Mouse (Mus musculus): ENCODE measurements around the gene Bend5. TPM values are rescaled to one million over a fixed set of nuclear protein-coding genes. Genes with fewer than 3 reads are reported as not detected.

Bend5 gene
- polyA plus RNA-seq, 1 experiment = 6.1 TPM

DNA sequence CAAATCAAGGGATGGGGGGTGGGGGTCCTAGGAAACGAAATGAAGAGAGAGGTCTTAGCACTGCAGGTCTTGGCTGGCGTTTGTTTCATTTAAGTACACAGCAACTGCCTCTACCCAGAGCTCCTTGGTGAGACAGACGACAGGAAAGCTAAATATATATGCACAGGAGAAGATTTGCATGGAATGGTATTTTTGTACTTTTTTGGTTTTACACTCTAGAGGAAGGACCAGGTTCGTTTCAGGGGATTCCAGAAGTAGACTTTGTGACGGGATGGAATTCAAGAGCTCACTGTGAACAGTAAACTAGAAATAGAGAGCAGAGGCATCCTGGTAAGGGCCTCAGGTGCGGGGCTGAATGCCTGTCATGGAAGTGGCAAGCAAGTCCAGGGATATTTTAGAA is 7.0 kb downstream of the Bend5 start:
- WGBS = 73% methylated on average over 6 of the region's 6 CpGs
- H3K27ac ChIP-seq (ENCODE audit: control insufficient read depth, insufficient read depth, low read depth, low read length, poor library complexity) = no peak overlapping the region
- H3K4me3 ChIP-seq (replicated peaks; ENCODE audit: control insufficient read depth, low read depth, low read length) = no peak overlapping the region
- H3K4me1 ChIP-seq (ENCODE audit: control insufficient read depth, insufficient read depth, low read length) = no peaks in the 10 kb centered on the region
- TF ChIP-seq POLR2A (IDR thresholded peaks at IDR 0.05; ENCODE audit: borderline replicate concordance, control insufficient read depth, low read depth, low read length) (no peak), CTCF (IDR thresholded peaks at IDR 0.05; ENCODE audit: control insufficient read depth, insufficient read depth, low read length) (no peak)

DNA sequence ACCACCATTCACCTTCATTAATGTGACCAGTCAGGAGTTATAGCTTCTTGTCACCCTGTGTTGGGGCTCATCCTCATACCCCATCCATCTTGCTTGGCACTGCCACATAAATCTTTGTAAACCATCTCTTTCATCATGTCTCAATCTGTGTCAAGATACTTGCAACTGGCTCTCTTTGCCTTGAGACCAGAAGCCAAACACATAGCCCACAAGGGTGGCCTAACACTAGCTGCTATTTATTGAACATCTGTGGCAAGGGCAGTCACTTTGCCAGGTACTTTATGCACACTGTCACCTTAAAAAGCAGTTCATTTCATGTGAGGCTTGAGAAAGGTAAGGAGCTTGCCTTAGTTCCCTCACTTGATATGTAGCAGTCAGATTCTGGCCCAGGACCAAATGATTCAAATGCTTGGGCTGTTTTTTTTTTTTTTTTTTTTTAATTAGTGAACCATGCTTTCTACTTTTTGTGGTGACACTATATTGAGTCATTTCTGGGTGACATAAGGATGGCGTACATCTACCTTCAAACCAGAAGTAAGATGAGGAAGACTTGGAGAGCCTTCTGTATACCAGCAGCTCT is 9.7 kb downstream of the Bend5 start:
- WGBS = 67% methylated on average over 1 of the region's 1 CpGs
- TF ChIP-seq CTCF (IDR thresholded peaks at IDR 0.05; ENCODE audit: control insufficient read depth, insufficient read depth, low read length) (no peak), POLR2A (IDR thresholded peaks at IDR 0.05; ENCODE audit: borderline replicate concordance, control insufficient read depth, low read depth, low read length) (no peak)
- H3K4me1 ChIP-seq (ENCODE audit: control insufficient read depth, insufficient read depth, low read length) = no peaks in the 10 kb centered on the region
- H3K4me3 ChIP-seq (replicated peaks; ENCODE audit: control insufficient read depth, low read depth, low read length) = no peak overlapping the region
- H3K27ac ChIP-seq (ENCODE audit: control insufficient read depth, insufficient read depth, low read depth, low read length, poor library complexity) = no peak overlapping the region

DNA sequence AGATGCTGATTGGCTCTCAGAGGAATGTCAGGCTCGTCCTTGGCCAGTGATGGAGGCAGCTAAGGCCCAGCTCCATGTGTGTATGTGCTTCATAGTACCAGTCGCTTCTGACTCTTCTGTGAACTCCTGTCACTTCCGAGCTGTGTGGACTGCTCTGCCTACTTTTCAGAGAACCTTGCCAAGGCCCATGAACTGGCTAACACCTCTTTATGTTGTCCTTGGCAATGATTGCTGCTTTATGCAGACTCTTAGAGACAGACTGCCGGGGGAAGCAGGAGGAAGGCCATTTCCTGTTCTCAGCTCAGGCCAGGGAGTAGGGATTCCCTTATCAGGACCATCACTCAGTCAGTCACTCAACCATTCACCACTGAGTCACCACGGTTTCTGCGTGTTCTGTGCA is 10.4 kb downstream of the Bend5 start:
- 54% methylated on average over 6 of the region's 6 CpGs for WGBS
- no peak for TF ChIP-seq POLR2A (IDR thresholded peaks at IDR 0.05; ENCODE audit: borderline replicate concordance, control insufficient read depth, low read depth, low read length)
- TF ChIP-seq CTCF (IDR thresholded peaks at IDR 0.05; ENCODE audit: control insufficient read depth, insufficient read depth, low read length) = no peak
- no peak overlapping the region for H3K27ac ChIP-seq (ENCODE audit: control insufficient read depth, insufficient read depth, low read depth, low read length, poor library complexity)
- H3K4me1 ChIP-seq (ENCODE audit: control insufficient read depth, insufficient read depth, low read length) = no peaks in the 10 kb centered on the region
- no peak overlapping the region for H3K4me3 ChIP-seq (replicated peaks; ENCODE audit: control insufficient read depth, low read depth, low read length)

DNA sequence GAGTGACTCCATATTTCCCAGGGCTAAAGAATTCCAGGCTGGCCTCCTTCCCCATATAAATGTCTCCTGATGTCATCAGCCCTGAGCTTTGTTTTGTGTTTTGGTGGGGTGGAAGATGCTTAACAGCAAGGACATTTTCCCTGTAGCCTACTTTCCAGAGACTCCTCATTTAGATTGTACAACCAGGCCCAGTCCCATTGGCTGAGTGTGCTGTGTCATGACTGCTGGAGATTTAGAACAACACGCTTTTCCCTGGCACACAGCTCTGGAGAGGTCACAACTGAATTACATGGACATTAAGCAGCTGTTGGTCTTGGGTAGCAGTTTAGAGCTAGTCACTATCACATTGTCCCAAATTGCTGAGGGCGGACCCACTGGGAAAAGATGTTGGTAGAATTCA is 16.4 kb downstream of the Bend5 start:
- H3K4me3 ChIP-seq (replicated peaks; ENCODE audit: control insufficient read depth, low read depth, low read length) = no peak overlapping the region
- no peaks in the 10 kb centered on the region for H3K4me1 ChIP-seq (ENCODE audit: control insufficient read depth, insufficient read depth, low read length)
- 84% methylated on average over 2 of the region's 2 CpGs for WGBS
- TF ChIP-seq POLR2A (IDR thresholded peaks at IDR 0.05; ENCODE audit: borderline replicate concordance, control insufficient read depth, low read depth, low read length) = no peak
- TF ChIP-seq CTCF (IDR thresholded peaks at IDR 0.05; ENCODE audit: control insufficient read depth, insufficient read depth, low read length) = no peak
- H3K27ac ChIP-seq (ENCODE audit: control insufficient read depth, insufficient read depth, low read depth, low read length, poor library complexity) = no peak overlapping the region

DNA sequence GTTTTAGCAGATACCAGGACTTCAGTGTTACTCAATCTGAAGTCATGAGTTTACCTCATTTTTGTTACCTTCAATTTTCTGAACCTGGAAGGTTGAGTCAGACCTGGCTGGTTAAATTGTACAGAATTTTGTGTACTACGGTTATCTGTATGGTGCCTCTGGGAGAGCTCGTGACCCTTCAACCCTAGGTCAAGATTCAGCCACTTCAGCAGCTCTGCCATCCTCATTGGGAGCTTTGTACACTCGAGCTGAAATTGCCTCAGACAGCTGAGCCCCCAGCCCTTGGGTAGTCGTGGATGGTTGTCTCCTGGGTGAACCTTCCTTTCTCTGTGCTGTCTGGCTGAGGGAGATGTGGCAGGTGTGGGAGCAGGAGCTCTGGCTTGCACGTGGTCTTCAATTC is 17.2 kb downstream of the Bend5 start:
- TF ChIP-seq CTCF (IDR thresholded peaks at IDR 0.05; ENCODE audit: control insufficient read depth, insufficient read depth, low read length) = no peak
- no peak for TF ChIP-seq POLR2A (IDR thresholded peaks at IDR 0.05; ENCODE audit: borderline replicate concordance, control insufficient read depth, low read depth, low read length)
- Histone ChIP-seq H3K4me3 (replicated peaks; ENCODE audit: control insufficient read depth, low read depth, low read length) (no peak overlapping the region), H3K27ac (ENCODE audit: control insufficient read depth, insufficient read depth, low read depth, low read length, poor library complexity) (no peak overlapping the region), H3K4me1 (ENCODE audit: control insufficient read depth, insufficient read depth, low read length) (no peaks in the 10 kb centered on the region)
- 74% methylated on average over 5 of the region's 5 CpGs for WGBS

DNA sequence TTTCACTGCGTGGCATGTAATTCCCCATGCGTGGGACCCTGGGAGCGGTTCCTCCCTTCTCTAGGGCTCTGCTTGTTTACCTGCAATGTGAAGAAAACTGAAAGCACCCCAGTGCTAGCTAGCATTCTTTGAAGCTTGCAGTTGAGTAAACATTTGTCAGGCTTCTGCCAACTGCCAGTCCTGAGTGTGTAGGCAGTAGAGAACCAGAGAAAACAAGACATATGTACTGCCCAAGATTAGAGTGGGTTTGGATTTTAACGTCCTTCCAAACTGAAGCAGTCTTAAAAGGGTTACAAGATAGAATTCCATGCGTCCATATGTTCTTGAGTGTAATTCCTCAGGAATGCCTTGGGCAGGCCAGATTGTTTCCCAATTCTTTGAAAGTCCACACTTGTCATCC is 17.6 kb downstream of the Bend5 start:
- no peak for TF ChIP-seq CTCF (IDR thresholded peaks at IDR 0.05; ENCODE audit: control insufficient read depth, insufficient read depth, low read length)
- no peak for TF ChIP-seq POLR2A (IDR thresholded peaks at IDR 0.05; ENCODE audit: borderline replicate concordance, control insufficient read depth, low read depth, low read length)
- WGBS = 83% methylated on average over 5 of the region's 5 CpGs
- H3K27ac ChIP-seq (ENCODE audit: control insufficient read depth, insufficient read depth, low read depth, low read length, poor library complexity) = no peak overlapping the region
- H3K4me3 ChIP-seq (replicated peaks; ENCODE audit: control insufficient read depth, low read depth, low read length) = no peak overlapping the region
- no peaks in the 10 kb centered on the region for H3K4me1 ChIP-seq (ENCODE audit: control insufficient read depth, insufficient read depth, low read length)

DNA sequence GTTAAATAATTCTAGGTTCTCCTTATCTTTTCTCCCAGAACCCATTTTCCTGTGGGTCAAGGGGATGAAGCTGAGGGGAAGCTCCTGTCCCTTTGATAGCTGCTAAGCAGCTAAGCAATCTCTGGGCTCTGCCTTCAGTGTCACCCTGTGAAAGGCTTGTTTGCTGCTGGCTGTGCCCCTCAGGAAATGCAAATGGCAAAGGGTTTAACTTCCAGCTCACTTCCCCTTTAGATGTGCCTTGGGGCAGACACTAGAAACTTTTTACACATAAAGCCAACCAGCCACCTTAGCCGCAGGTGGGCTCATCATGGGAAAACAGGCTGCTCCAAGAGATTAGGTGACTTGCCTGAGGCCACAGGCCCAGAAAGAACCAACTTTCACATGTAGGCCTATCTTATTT is 26.9 kb downstream of the Bend5 start:
- TF ChIP-seq POLR2A (IDR thresholded peaks at IDR 0.05; ENCODE audit: borderline replicate concordance, control insufficient read depth, low read depth, low read length) (no peak), CTCF (IDR thresholded peaks at IDR 0.05; ENCODE audit: control insufficient read depth, insufficient read depth, low read length) (no peak)
- H3K27ac ChIP-seq (ENCODE audit: control insufficient read depth, insufficient read depth, low read depth, low read length, poor library complexity) = peak overlapping the region; percentile 14; the same call in 1 of the 2 replicates
- H3K4me1 ChIP-seq (ENCODE audit: control insufficient read depth, insufficient read depth, low read length) = peaks cover 3% of the 10 kb centered on the region
- whole genome bisulfite sequencing = 46% methylated on average over 1 of the region's 1 CpGs
- H3K4me3 ChIP-seq (replicated peaks; ENCODE audit: control insufficient read depth, low read depth, low read length) = no peak overlapping the region

DNA sequence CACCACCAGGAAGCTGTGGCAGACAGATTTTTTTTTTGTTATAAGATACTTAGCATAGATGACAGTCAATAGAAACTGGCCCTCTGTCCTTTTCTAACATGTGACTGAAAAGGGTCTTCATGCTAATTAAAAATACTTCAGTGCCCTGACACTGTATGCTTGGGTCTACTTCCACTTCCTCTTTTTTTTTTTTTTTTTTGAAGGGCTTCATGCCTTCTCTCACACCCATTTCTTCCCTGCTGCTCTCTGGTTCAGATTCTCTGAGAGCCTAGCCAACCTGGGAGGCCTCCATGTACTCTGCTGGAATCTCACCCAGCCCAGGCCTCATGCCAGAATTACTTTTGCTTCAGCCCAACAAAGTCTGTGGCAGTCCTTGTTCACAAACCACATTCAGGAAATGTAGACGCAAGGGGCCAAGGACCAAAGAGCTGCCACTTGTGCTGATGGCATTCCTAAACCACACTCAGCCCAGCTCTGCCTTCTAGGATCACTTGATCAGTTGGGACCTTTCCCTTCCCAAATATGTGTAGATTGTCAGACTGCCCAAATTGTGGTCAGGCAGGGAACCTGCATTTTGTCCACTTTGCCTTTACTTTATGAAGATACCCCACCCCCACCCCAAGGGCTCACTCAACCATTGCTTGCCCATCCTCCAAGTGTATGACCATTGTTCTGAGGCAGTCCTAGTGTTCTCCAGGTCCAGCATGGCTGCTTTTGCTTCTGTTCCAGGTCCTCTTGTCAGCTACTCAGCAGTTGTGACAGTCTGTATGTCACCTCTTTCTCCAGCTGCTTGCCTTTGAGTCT is 27.8 kb downstream of the Bend5 start:
- no peak overlapping the region for H3K4me3 ChIP-seq (replicated peaks; ENCODE audit: control insufficient read depth, low read depth, low read length)
- TF ChIP-seq CTCF (IDR thresholded peaks at IDR 0.05; ENCODE audit: control insufficient read depth, insufficient read depth, low read length) (no peak), POLR2A (IDR thresholded peaks at IDR 0.05; ENCODE audit: borderline replicate concordance, control insufficient read depth, low read depth, low read length) (no peak)
- peak overlapping the region; percentile 59 for H3K27ac ChIP-seq (ENCODE audit: control insufficient read depth, insufficient read depth, low read depth, low read length, poor library complexity)
- WGBS = 6% methylated on average over 1 of the region's 1 CpGs
- peaks cover 3% of the 10 kb centered on the region for H3K4me1 ChIP-seq (ENCODE audit: control insufficient read depth, insufficient read depth, low read length)

Data from bone marrow, adult 2 months (tissue).